Mouse (Mus musculus) liver, adult 2 months (tissue): ENCODE results near the gene Sh3bp4.

Experiments
- CTCF ChIP-seq: fragments of 200-500 bp; IDR thresholded peaks from 2 replicates; pipeline ENCODE4 v1.5.1; 2011; ENCODE audit warnings: low read depth, low read length, control low read depth
- POLR2A ChIP-seq: fragments of 200-500 bp; IDR thresholded peaks from 2 replicates; pipeline ENCODE4 v1.6.1; 2011; ENCODE audit warnings: low read length, control low read depth; ENCODE audit not compliant: insufficient read depth; ENCODE audit errors: extremely low read depth

GRCm38 (mm10) chr1:89078240-89078639 lies 8.0 kb downstream of the Sh3bp4 start:
- TF ChIP-seq CTCF (no peak), POLR2A (no peak)
